ENCODE assay signal across 8 mouse cellular contexts in the genomic region with DNA sequence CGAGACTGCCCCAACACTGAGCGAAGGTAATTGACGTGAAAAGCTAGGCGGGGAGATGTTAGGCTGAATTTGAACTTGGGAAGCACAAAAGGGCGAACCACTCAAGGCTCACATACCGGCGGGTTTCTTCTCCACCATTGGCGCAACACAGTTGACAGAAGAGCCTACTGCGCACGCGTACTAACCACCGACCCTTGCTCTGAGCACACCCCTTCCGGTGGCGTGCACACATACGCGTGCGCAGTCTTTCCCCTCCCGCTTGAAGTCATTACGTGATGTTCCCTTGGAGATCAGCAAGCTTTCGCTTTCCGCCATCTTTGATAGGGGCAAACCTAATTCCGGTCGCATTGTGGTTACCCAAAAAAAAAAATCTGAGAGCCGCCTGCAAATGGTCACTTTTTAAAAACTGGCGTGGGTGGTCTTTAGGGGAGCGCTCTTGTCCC. TPM values are rescaled to one million over a fixed set of nuclear protein-coding genes. Genes with fewer than 3 reads are reported as not detected.
DNase-seq lines count a peak whose midpoint lies in the region; ATAC-seq lines count a peak whose summit lies in the region.

A gene (plus strand): TSS at position 325 of the 443 bp plus-strand sequence.

- peak within 1 kb of the TSS; percentile 73 for H3K4me3 ChIP-seq in heart, embryonic 10.5 days
- peak within 1 kb of the TSS; percentile 92 for H3K4me3 ChIP-seq in kidney, embryonic 15.5 days (replicated peaks)

- peak; percentile 94 for DNase-seq in B cell, adult 2 months
- peak; percentile 100 for DNase-seq in brain, adult 2 months (ENCODE audit: low read depth, low spot score)
- DNase-seq in heart, embryonic 10.5 days (ENCODE audit: low spot score): peak; percentile 99
- peak; percentile 98 for DNase-seq in liver
- DNase-seq in splenic B cell, adult 2 months (ENCODE audit: low read depth, low spot score): peak; percentile 100

- H3K9me3 ChIP-seq in heart, embryonic 10.5 days: no peaks in the 10 kb centered on the region
- no peaks in the 10 kb centered on the region for H3K9me3 ChIP-seq in kidney, embryonic 15.5 days (replicated peaks)

- WGBS in heart, embryonic 10.5 days: under 1% methylated on average over 26 of the region's 26 CpGs
- WGBS in kidney, embryonic 15.5 days: under 1% methylated on average over 26 of the region's 26 CpGs

- H3K36me3 ChIP-seq in heart, embryonic 10.5 days: peaks cover 48% of the 10 kb centered on the region
- H3K36me3 ChIP-seq in kidney, embryonic 15.5 days: peaks cover 54% of the 10 kb centered on the region
- H3K36me3 ChIP-seq in splenic B cell, adult 2 months (ENCODE audit: control insufficient read depth, insufficient read depth, low read length, poor library complexity, severe bottlenecking): peaks cover 2% of the 10 kb centered on the region

- H3K4me2 ChIP-seq in kidney, embryonic 15.5 days: peak within 1 kb of the TSS; percentile 91

- H3K9ac ChIP-seq in kidney, embryonic 15.5 days: peak within 1 kb of the TSS; percentile 92

- peak; percentile 91 for ATAC-seq in erythroblast, adult 5-6 weeks (replicated peaks; ENCODE audit: low FRiP score, poor library complexity, severe bottlenecking)
- peak; percentile 93 for ATAC-seq in kidney, embryonic 15.5 days (replicated peaks; ENCODE audit: low FRiP score)
- ATAC-seq in monocyte, adult 5-6 weeks (replicated peaks; ENCODE audit: insufficient number of reproducible peaks, low FRiP score, low TSS enrichment, poor library complexity, severe bottlenecking): peak; percentile 93

- H3K27me3 ChIP-seq in heart, embryonic 10.5 days (ENCODE audit: insufficient read depth, poor library complexity, severe bottlenecking): no peaks in the 10 kb centered on the region
- no peaks in the 10 kb centered on the region for H3K27me3 ChIP-seq in kidney, embryonic 15.5 days
- no peaks in the 10 kb centered on the region for H3K27me3 ChIP-seq in splenic B cell, adult 2 months (ENCODE audit: control insufficient read depth, insufficient read depth, low read length, poor library complexity, severe bottlenecking)

- peak within 1 kb of the TSS; percentile 98 for H3K27ac ChIP-seq in heart, embryonic 10.5 days
- peak within 1 kb of the TSS; percentile 96 for H3K27ac ChIP-seq in kidney, embryonic 15.5 days

- H3K4me1 ChIP-seq in heart, embryonic 10.5 days: peaks cover 25% of the 10 kb centered on the region
- H3K4me1 ChIP-seq in kidney, embryonic 15.5 days: peaks cover 15% of the 10 kb centered on the region

RNA-seq across cellular contexts. Expression of the gene that starts here (rescaled TPM):
- total RNA-seq in erythroblast, adult 5-6 weeks (2015; ENCODE audit: low replicate concordance): 19.2 and 23.0 TPM in 2 replicates
- 20.6 and 36.1 TPM in 2 replicates for total RNA-seq in erythroblast, adult 5-6 weeks (2017; ENCODE audit: low replicate concordance)
- polyA plus RNA-seq in heart, embryonic 10.5 days (2016; fragmentation: Nextera tagmentation; extraction: Ambion mirVana): 44.4 and 50.7 TPM in 2 replicates
- 42.9 and 52.5 TPM in 2 replicates for polyA plus RNA-seq in kidney, embryonic 15.5 days (2015; fragmentation: Nextera tagmentation; extraction: Ambion mirVana)
- 193 to 207 TPM (median 205 TPM) in 3 replicates for total RNA-seq in monocyte, adult 5-6 weeks (2017)

Comparison
In these comparisons a context has a peak if more than half of its experiments do, and no peak if none do; other contexts are left out.
1. Peak in every context shown above with its lines: DNase-seq, ATAC-seq, H3K4me3 ChIP-seq and H3K27ac ChIP-seq.